Mouse (Mus musculus): ENCODE data around the gene Btnl2.

Btnl2 gene

GRCm38 (mm10) chr17:34398711-34399393, 44.2 kb downstream of the Btnl2 start, which contains the start of gene BC051142:
Gene BC051142, plus strand, starts transcription at chr17:34398820.
- no peak for DNase-seq (ENCODE audit: low read depth)

- DNase-seq (ENCODE audit: low read depth), result no peak
Observed at GRCm38 (mm10) chr17:34399394-34399715, 44.7 kb downstream of the Btnl2 start.

- peak; percentile 69 for DNase-seq (ENCODE audit: low read depth)
Observed at GRCm38 (mm10) chr17:34411117-34411516, 56.5 kb downstream of the Btnl2 start.

Data from 416B (cell line).